Mouse (Mus musculus): ENCODE results near the gene Slc35a1. TPM values are rescaled to one million over a fixed set of nuclear protein-coding genes. Genes with fewer than 3 reads are reported as not detected.
"Not testable (repeated sequence)": the region's sequence is repeated elsewhere in the genome, so short reads cannot be mapped to it uniquely, and the experiment has no call there.

The Slc35a1 gene
- 57.0 and 60.3 TPM in 2 replicates for polyA plus RNA-seq (2016; fragmentation: Nextera tagmentation; extraction: Ambion mirVana)

GRCm38 (mm10) chr4:34686874-34687567 lies at the start of gene Slc35a1:
TSS of gene Slc35a1 (minus strand) at chr4:34687438.
- Histone ChIP-seq H3K27ac (peak within 1 kb of the TSS; percentile 97), H3K27me3 (ENCODE audit: poor library complexity, severe bottlenecking) (no peaks in the 10 kb centered on the region), H3K4me3 (peak within 1 kb of the TSS; percentile 90), H3K4me1 (peaks cover 16% of the 10 kb centered on the region), H3K36me3 (replicated peaks) (peaks cover 12% of the 10 kb centered on the region), H3K9me3 (no peaks in the 10 kb centered on the region)
- peak; percentile 91 for DNase-seq (ENCODE audit: extremely low spot score, low spot score)
- under 1% methylated on average over 65 of the region's 65 CpGs for WGBS

GRCm38 (mm10) chr4:34734461-34734860 lies 47.2 kb upstream of the Slc35a1 start:
- peaks cover 8% of the 10 kb centered on the region for H3K4me1 ChIP-seq
- 80% methylated on average over 3 of the region's 3 CpGs for WGBS
- peaks cover 8% of the 10 kb centered on the region for H3K27me3 ChIP-seq (ENCODE audit: poor library complexity, severe bottlenecking)
- H3K9me3 ChIP-seq, result no peaks in the 10 kb centered on the region
- no peak for DNase-seq (ENCODE audit: extremely low spot score, low spot score)
- H3K4me3 ChIP-seq, result no peak overlapping the region
- H3K27ac ChIP-seq, result no peak overlapping the region
- no peaks in the 10 kb centered on the region for H3K36me3 ChIP-seq (replicated peaks)

GRCm38 (mm10) chr4:34733415-34733814 lies 46.2 kb upstream of the Slc35a1 start:
- H3K27me3 ChIP-seq (ENCODE audit: poor library complexity, severe bottlenecking), result peaks cover 18% of the 10 kb centered on the region
- not testable (repeated sequence) for H3K9me3 ChIP-seq; H3K4me1 ChIP-seq; H3K4me3 ChIP-seq; H3K36me3 ChIP-seq (replicated peaks); DNase-seq (ENCODE audit: extremely low spot score, low spot score); H3K27ac ChIP-seq
- 41% methylated on average over 2 of the region's 2 CpGs for WGBS

GRCm38 (mm10) chr4:34729851-34730341 lies 42.7 kb upstream of the Slc35a1 start, which contains the start of gene Cfap206:
TSS of gene Cfap206 (minus strand) at chr4:34730206.
- peaks cover 9% of the 10 kb centered on the region for H3K4me1 ChIP-seq
- no peaks in the 10 kb centered on the region for H3K36me3 ChIP-seq (replicated peaks)
- H3K4me3 ChIP-seq, result peak within 1 kb of the TSS; percentile 57
- no peaks in the 10 kb centered on the region for H3K9me3 ChIP-seq
- peaks cover 27% of the 10 kb centered on the region for H3K27me3 ChIP-seq (ENCODE audit: poor library complexity, severe bottlenecking)
- WGBS, result under 1% methylated on average over 38 of the region's 38 CpGs
- peak; percentile 85 for DNase-seq (ENCODE audit: extremely low spot score, low spot score)
- no peak within 1 kb of the TSS for H3K27ac ChIP-seq

- 91% methylated on average over 3 of the region's 3 CpGs for WGBS
- not testable (repeated sequence) for H3K4me3 ChIP-seq; H3K36me3 ChIP-seq (replicated peaks); H3K27ac ChIP-seq; H3K9me3 ChIP-seq; H3K4me1 ChIP-seq; DNase-seq (ENCODE audit: extremely low spot score, low spot score)
- H3K27me3 ChIP-seq (ENCODE audit: poor library complexity, severe bottlenecking), result peaks cover 27% of the 10 kb centered on the region
Measured at GRCm38 (mm10) chr4:34725710-34726109, 38.5 kb upstream of the Slc35a1 start.

- H3K4me1 ChIP-seq, result no peaks in the 10 kb centered on the region
- H3K36me3 ChIP-seq (replicated peaks), result no peaks in the 10 kb centered on the region
- no peak for DNase-seq (ENCODE audit: extremely low spot score, low spot score)
- no peak overlapping the region for H3K27ac ChIP-seq
- peaks cover 18% of the 10 kb centered on the region for H3K27me3 ChIP-seq (ENCODE audit: poor library complexity, severe bottlenecking)
- peaks cover 11% of the 10 kb centered on the region for H3K9me3 ChIP-seq
- no peak overlapping the region for H3K4me3 ChIP-seq
- 65% methylated on average over 4 of the region's 4 CpGs for WGBS
Measured at GRCm38 (mm10) chr4:34724306-34724705, 37.1 kb upstream of the Slc35a1 start.

GRCm38 (mm10) chr4:34723186-34723585 lies 35.9 kb upstream of the Slc35a1 start:
- peaks cover 14% of the 10 kb centered on the region for H3K9me3 ChIP-seq
- no peak for DNase-seq (ENCODE audit: extremely low spot score, low spot score)
- H3K4me3 ChIP-seq, result no peak overlapping the region
- H3K27ac ChIP-seq, result no peak overlapping the region
- WGBS, result 74% methylated on average over 4 of the region's 4 CpGs
- H3K4me1 ChIP-seq, result no peaks in the 10 kb centered on the region
- H3K36me3 ChIP-seq (replicated peaks), result no peaks in the 10 kb centered on the region
- H3K27me3 ChIP-seq (ENCODE audit: poor library complexity, severe bottlenecking), result peaks cover 7% of the 10 kb centered on the region; the same call in 1 of the 2 replicates

- Histone ChIP-seq H3K4me1 (no peaks in the 10 kb centered on the region), H3K27ac (no peak overlapping the region), H3K4me3 (no peak overlapping the region), H3K36me3 (replicated peaks) (no peaks in the 10 kb centered on the region), H3K27me3 (ENCODE audit: poor library complexity, severe bottlenecking) (no peaks in the 10 kb centered on the region), H3K9me3 (peaks cover 14% of the 10 kb centered on the region)
- no peak for DNase-seq (ENCODE audit: extremely low spot score, low spot score)
- 89% methylated on average over 7 of the region's 7 CpGs for WGBS
Measured at GRCm38 (mm10) chr4:34720127-34720895, 33.1 kb upstream of the Slc35a1 start.

- Histone ChIP-seq H3K27ac (no peak overlapping the region), H3K27me3 (ENCODE audit: poor library complexity, severe bottlenecking) (no peaks in the 10 kb centered on the region), H3K4me1 (no peaks in the 10 kb centered on the region), H3K36me3 (replicated peaks) (no peaks in the 10 kb centered on the region), H3K9me3 (peaks cover 14% of the 10 kb centered on the region), H3K4me3 (no peak overlapping the region)
- DNase-seq (ENCODE audit: extremely low spot score, low spot score), result no peak
- WGBS, result 97% methylated on average over 12 of the region's 12 CpGs
Measured at GRCm38 (mm10) chr4:34719421-34719820, 32.2 kb upstream of the Slc35a1 start.

- no peak overlapping the region for H3K27ac ChIP-seq
- H3K36me3 ChIP-seq (replicated peaks), result no peaks in the 10 kb centered on the region
- H3K9me3 ChIP-seq, result peaks cover 9% of the 10 kb centered on the region
- no peaks in the 10 kb centered on the region for H3K27me3 ChIP-seq (ENCODE audit: poor library complexity, severe bottlenecking)
- WGBS, result 92% methylated on average over 1 of the region's 1 CpGs
- no peaks in the 10 kb centered on the region for H3K4me1 ChIP-seq
- H3K4me3 ChIP-seq, result no peak overlapping the region
- DNase-seq (ENCODE audit: extremely low spot score, low spot score), result no peak
Measured at GRCm38 (mm10) chr4:34715062-34715461, 27.8 kb upstream of the Slc35a1 start.

- Histone ChIP-seq H3K4me3 (no peak overlapping the region), H3K36me3 (replicated peaks) (no peaks in the 10 kb centered on the region), H3K9me3 (no peaks in the 10 kb centered on the region), H3K4me1 (no peaks in the 10 kb centered on the region), H3K27ac (no peak overlapping the region), H3K27me3 (ENCODE audit: poor library complexity, severe bottlenecking) (no peaks in the 10 kb centered on the region)
- DNase-seq (ENCODE audit: extremely low spot score, low spot score), result no peak
- WGBS, result 86% methylated on average over 3 of the region's 3 CpGs
Measured at GRCm38 (mm10) chr4:34708127-34708526, 20.9 kb upstream of the Slc35a1 start.

- H3K27me3 ChIP-seq (ENCODE audit: poor library complexity, severe bottlenecking), result no peaks in the 10 kb centered on the region
- H3K4me1 ChIP-seq, result no peaks in the 10 kb centered on the region
- H3K9me3 ChIP-seq, result no peaks in the 10 kb centered on the region
- H3K36me3 ChIP-seq (replicated peaks), result no peaks in the 10 kb centered on the region
- 87% methylated on average over 3 of the region's 3 CpGs for WGBS
- H3K4me3 ChIP-seq, result no peak overlapping the region
- DNase-seq (ENCODE audit: extremely low spot score, low spot score), result no peak
- H3K27ac ChIP-seq, result no peak overlapping the region
Measured at GRCm38 (mm10) chr4:34707248-34707647, 20.0 kb upstream of the Slc35a1 start.

- Histone ChIP-seq H3K27me3 (ENCODE audit: poor library complexity, severe bottlenecking) (no peaks in the 10 kb centered on the region), H3K36me3 (replicated peaks) (no peaks in the 10 kb centered on the region), H3K4me3 (no peak overlapping the region), H3K9me3 (no peaks in the 10 kb centered on the region), H3K27ac (no peak overlapping the region), H3K4me1 (no peaks in the 10 kb centered on the region)
- WGBS, result 79% methylated on average over 4 of the region's 4 CpGs
- no peak for DNase-seq (ENCODE audit: extremely low spot score, low spot score)
Measured at GRCm38 (mm10) chr4:34703029-34703428, 15.8 kb upstream of the Slc35a1 start.
